Mouse (Mus musculus) heart, embryonic 14.5 days (tissue): ENCODE results near the gene Hdac2. TPM values are rescaled to one million over a fixed set of nuclear protein-coding genes. Genes with fewer than 3 reads are reported as not detected.

Source experiments
- ATAC-seq: fragments of 200-750 bp; cut with Nextera tagmentation; 2 replicates; pipeline ENCODE4 v1.8.0; 2017; ENCODE audit warnings: low read depth, moderate TSS enrichment; ENCODE audit not compliant: insufficient number of reproducible peaks, insufficient read depth, low FRiP score
- H3K27ac ChIP-seq, 2 experiments: fragments of 200-500 bp in 1 of 2; fragments of 300-500 bp in 1 of 2; sonication (generic) in 1 of 2; replicated peaks in 1 of 2; 2 replicates each; pipeline ENCODE4 v1.5.1; 2012 to 2014; ENCODE audit warnings: low read depth in 2 of 2, low read length in 2 of 2, control low read depth in 1 of 2, mild to moderate bottlenecking in 1 of 2, mixed read lengths in 1 of 2; ENCODE audit not compliant: control insufficient read depth in 1 of 2, insufficient read depth in 1 of 2
- H3K27me3 ChIP-seq: fragments of 300-500 bp; sonication (generic); 2 replicates; pipeline ENCODE4 v1.6.1; 2014; ENCODE audit warnings: mild to moderate bottlenecking, low read length, control low read depth; ENCODE audit not compliant: control insufficient read depth, insufficient read depth
- H3K36me3 ChIP-seq: fragments of 300-500 bp; sonication (generic); 2 replicates; pipeline ENCODE4 v1.6.1; 2014; ENCODE audit warnings: mild to moderate bottlenecking, control low read depth, low read length, mixed read lengths; ENCODE audit not compliant: control insufficient read depth, insufficient read depth
- H3K4me1 ChIP-seq, 2 experiments: fragments of 200-500 bp in 1 of 2; fragments of 300-500 bp in 1 of 2; sonication (generic) in 1 of 2; 2 replicates each; pipeline ENCODE4 v1.6.1; 2012 to 2014; ENCODE audit warnings: low read length in 2 of 2, control low read depth in 1 of 2, mixed read lengths in 1 of 2; ENCODE audit not compliant: control insufficient read depth in 2 of 2, insufficient read depth in 2 of 2
- H3K4me2 ChIP-seq: fragments of 300-500 bp; sonication (generic); 2 replicates; pipeline ENCODE4 v1.6.1; 2014; ENCODE audit warnings: mild to moderate bottlenecking, low read length
- H3K4me3 ChIP-seq, 2 experiments: fragments of 200-500 bp in 1 of 2; fragments of 300-500 bp in 1 of 2; sonication (generic) in 1 of 2; 2 replicates each; pipeline ENCODE4 v1.5.1; 2012 to 2014; ENCODE audit warnings: low read length in 2 of 2, mild to moderate bottlenecking in 2 of 2, control low read depth in 1 of 2, low read depth in 1 of 2, moderate library complexity in 1 of 2; ENCODE audit not compliant: control insufficient read depth in 1 of 2, insufficient read depth in 1 of 2
- H3K9ac ChIP-seq: fragments of 300-500 bp; sonication (generic); 2 replicates; pipeline ENCODE4 v1.6.1; 2014; ENCODE audit warnings: mild to moderate bottlenecking, low read length
- H3K9me3 ChIP-seq: fragments of 300-500 bp; sonication (generic); 2 replicates; pipeline ENCODE4 v1.6.1; 2016; ENCODE audit warnings: low read length, control low read depth; ENCODE audit not compliant: control insufficient read depth
- WGBS: fragments of 180-500 bp; shearing (Covaris S2); extraction: QIAGEN DNeasy Blood & Tissue Kit; methylation state at CpG from one replicate; pipeline ENCODE4 v1.1.7; 2014; 5-methylcytosine and 5-hydroxymethylcytosine counted together
- polyA plus RNA-seq: library from polyadenylated mRNA; unstranded; fragments of >200 nt; fragmentation: Nextera tagmentation; extraction: Ambion mirVana; gene quantifications from 2 replicates; pipeline ENCODE4 v1.2.1, GENCODE M21; 2014

The Hdac2 gene
- polyA plus RNA-seq, 1 experiment from 2014 or later = 179 TPM

DNA sequence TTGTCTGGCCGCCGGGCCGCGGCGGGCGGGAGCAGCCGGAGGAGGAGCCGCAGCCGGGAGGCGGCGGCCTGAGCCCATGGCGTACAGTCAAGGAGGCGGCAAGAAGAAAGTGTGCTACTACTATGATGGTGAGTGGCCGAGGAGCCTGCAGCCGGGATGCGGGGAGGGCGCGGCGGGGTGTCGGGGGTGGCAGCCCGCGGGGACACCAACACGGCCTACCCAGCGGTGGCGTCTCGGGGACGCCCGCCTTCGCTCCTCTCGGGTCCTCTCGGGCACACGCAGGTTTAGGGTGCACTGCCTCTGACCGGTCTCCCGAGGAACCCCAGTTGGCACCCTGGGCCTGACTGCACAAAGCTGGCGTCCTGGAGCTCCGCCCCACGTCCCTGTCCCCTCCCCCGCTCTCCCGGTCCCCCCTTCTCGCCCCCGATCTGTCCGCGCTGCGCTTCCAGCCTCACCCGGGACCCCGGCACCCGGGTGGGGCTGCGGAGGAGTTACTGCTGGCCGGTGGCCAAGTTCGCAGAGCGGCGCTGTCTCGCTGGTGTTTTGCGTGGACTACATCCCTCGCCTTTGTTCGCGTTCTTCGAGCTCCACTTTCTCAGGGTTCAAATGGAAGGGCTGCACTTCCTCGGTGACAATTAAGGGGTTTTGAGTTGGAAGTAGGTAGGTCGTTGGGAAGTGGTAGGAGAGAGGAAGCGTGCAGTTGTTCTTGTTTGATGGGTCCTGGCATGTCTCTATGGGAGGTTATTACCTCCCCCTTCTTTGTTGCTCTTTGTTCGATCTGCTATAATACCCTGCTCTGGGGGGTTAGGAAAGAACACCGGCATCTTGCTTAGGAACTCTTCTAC lies 554 bp downstream of the Hdac2 start:
- H3K27me3 ChIP-seq = no peaks in the 10 kb centered on the region
- H3K36me3 ChIP-seq = no peaks in the 10 kb centered on the region
- peak overlapping the region; percentile 92 to 99 for H3K27ac ChIP-seq
- ATAC-seq = peak; percentile 70
- H3K9me3 ChIP-seq = no peaks in the 10 kb centered on the region
- peak overlapping the region; percentile 88 to 99 for H3K4me3 ChIP-seq
- 1% methylated on average over 55 of the region's 63 CpGs for WGBS
- peaks cover 3 to 18% of the 10 kb centered on the region in 2 experiments; a peak in 3 of 4 replicates for H3K4me1 ChIP-seq
- H3K4me2 ChIP-seq = peak overlapping the region; percentile 74
- peak overlapping the region; percentile 99 for H3K9ac ChIP-seq

DNA sequence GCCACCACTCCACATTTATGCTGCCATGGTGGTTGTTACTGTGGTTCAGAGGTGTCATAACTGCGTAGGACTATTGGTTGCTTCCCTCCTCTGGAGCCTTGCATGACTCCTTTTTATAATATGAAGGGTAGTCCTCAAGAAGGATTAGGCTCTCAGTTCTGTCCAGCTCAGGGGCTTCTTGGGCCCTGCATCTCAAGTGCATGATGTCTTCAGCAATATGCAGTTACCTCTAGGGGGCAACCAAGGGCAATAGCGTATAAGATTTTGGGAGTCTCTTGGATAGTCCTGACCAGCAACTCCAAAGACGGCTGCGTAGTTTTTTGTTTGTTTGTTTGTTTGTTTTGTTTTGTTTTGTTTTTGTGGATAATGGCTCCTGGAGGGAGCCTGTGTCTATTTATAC lies 7.5 kb downstream of the Hdac2 start:
- Histone ChIP-seq H3K4me2 (no peak overlapping the region), H3K4me3 (no peak overlapping the region), H3K4me1 (peaks cover 0 to 3% of the 10 kb centered on the region in 2 experiments; a peak in 1 of 4 replicates), H3K9ac (no peak overlapping the region), H3K27ac (no peak overlapping the region), H3K27me3 (no peaks in the 10 kb centered on the region), H3K36me3 (peaks cover 10% of the 10 kb centered on the region), H3K9me3 (0 out of 2 replicates have a peak, but pooled peaks cover 5% of the 10 kb centered on the region)
- no peak for ATAC-seq
- 92% methylated on average over 4 of the region's 4 CpGs for WGBS

GRCm38 (mm10) chr10:36992149-36992548 lies 17.8 kb downstream of the Hdac2 start:
- no peak overlapping the region for H3K27ac ChIP-seq
- H3K4me2 ChIP-seq = no peak overlapping the region
- H3K9ac ChIP-seq = no peak overlapping the region
- ATAC-seq = no peak
- H3K9me3 ChIP-seq = no peaks in the 10 kb centered on the region
- peaks cover 84% of the 10 kb centered on the region for H3K36me3 ChIP-seq
- WGBS = 89% methylated on average over 2 of the region's 2 CpGs
- H3K27me3 ChIP-seq = no peaks in the 10 kb centered on the region
- no peak overlapping the region for H3K4me3 ChIP-seq
- H3K4me1 ChIP-seq = no peaks in the 10 kb centered on the region

GRCm38 (mm10) chr10:37000839-37001238 lies 26.5 kb downstream of the Hdac2 start:
- H3K27ac ChIP-seq = no peak overlapping the region
- H3K27me3 ChIP-seq = no peaks in the 10 kb centered on the region
- H3K4me3 ChIP-seq = no peak overlapping the region
- H3K9me3 ChIP-seq = peaks cover 5% of the 10 kb centered on the region
- no peak for ATAC-seq
- no peak overlapping the region for H3K9ac ChIP-seq
- 92% methylated on average over 2 of the region's 2 CpGs for WGBS
- H3K36me3 ChIP-seq = peaks cover 79% of the 10 kb centered on the region
- no peak overlapping the region for H3K4me2 ChIP-seq
- no peaks in the 10 kb centered on the region for H3K4me1 ChIP-seq

GRCm38 (mm10) chr10:37014274-37015107 lies 40.1 kb downstream of the Hdac2 start:
- H3K4me2 ChIP-seq = no peak overlapping the region
- H3K27ac ChIP-seq = no peak overlapping the region
- no peaks in the 10 kb centered on the region for H3K36me3 ChIP-seq
- no peak overlapping the region for H3K4me3 ChIP-seq
- no peaks in the 10 kb centered on the region for H3K4me1 ChIP-seq
- no peak for ATAC-seq
- H3K9ac ChIP-seq = no peak overlapping the region
- no peaks in the 10 kb centered on the region for H3K9me3 ChIP-seq
- 47% methylated on average over 8 of the region's 8 CpGs for WGBS
- H3K27me3 ChIP-seq = no peaks in the 10 kb centered on the region

DNA sequence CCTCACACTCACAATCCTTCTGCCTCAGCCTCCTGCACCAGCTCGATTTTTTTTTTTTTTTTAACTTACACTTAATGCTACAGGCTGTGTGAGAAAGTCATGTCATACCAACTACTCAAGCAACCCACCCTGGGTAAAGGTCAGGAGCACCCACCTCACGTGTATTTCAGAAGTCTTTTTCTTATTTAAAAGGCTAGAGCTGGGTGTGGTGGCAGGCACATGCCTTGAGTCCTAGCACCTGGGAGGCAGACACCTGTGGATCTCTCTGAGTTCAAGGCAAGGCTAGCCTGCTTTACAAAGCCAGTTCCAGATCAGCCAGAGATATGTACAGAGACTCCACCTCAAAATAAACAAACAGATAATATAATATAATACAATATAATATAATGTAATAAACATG lies 41.4 kb downstream of the Hdac2 start:
- Histone ChIP-seq H3K4me1 (no peaks in the 10 kb centered on the region), H3K27ac (no peak overlapping the region), H3K27me3 (no peaks in the 10 kb centered on the region), H3K9me3 (no peaks in the 10 kb centered on the region), H3K9ac (no peak overlapping the region), H3K36me3 (no peaks in the 10 kb centered on the region), H3K4me2 (no peak overlapping the region), H3K4me3 (no peak overlapping the region)
- ATAC-seq = no peak
- 55% methylated on average over 2 of the region's 2 CpGs for WGBS

DNA sequence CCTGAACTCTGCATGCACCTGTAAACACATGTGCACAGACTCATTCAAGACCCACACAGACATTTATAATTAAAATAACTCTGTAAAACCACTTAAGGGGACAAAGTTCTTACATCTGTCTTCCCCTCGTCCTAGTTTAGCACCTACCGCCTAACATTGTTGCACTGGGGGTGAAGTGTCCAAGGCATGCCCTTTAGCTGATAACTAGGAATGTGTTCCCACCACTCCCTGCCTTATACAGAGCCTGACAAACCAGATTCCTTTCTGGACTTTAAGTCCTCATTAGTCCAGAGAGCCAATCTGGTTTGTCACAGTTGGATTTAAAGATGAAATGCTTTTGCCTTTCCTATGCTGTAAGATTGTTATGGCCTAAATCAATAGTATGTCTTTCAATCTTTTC lies 41.9 kb downstream of the Hdac2 start:
- H3K27me3 ChIP-seq = no peaks in the 10 kb centered on the region
- H3K4me2 ChIP-seq = no peak overlapping the region
- whole genome bisulfite sequencing = 37% methylated on average over 2 of the region's 2 CpGs
- H3K36me3 ChIP-seq = no peaks in the 10 kb centered on the region
- no peaks in the 10 kb centered on the region for H3K9me3 ChIP-seq
- H3K4me1 ChIP-seq = no peaks in the 10 kb centered on the region
- no peak overlapping the region for H3K4me3 ChIP-seq
- H3K27ac ChIP-seq = no peak overlapping the region
- ATAC-seq = no peak
- H3K9ac ChIP-seq = no peak overlapping the region
